Mouse (Mus musculus) gastrocnemius, adult 8-10 months (tissue): ENCODE data around the gene Zhx3. TPM values are rescaled to one million over a fixed set of nuclear protein-coding genes. Genes with fewer than 3 reads are reported as not detected.

Experiments used
- DNase-seq, 2 experiments: peaks; one replicate each; pipeline ENCODE4 v3.0.0; 2022; ENCODE audit warnings: low spot score in 2 of 2
- total RNA-seq, 4 experiments: library from RNA; stranded (reverse); gene quantifications; 2 replicates each; pipeline ENCODE4 v1.2.4; 2022

The Zhx3 gene
- total RNA-seq, 4 experiments from 2014 or later = 18.9 to 27.5 (median 23.1) TPM

- peak; percentile 91 to 92 for DNase-seq
These were observed 141.5 kb downstream of the Zhx3 start, which contains the start of gene Plcg1 for GRCm38 (mm10) chr2:160731117-160731838. TSS of gene Plcg1 (plus strand) at chr2:160731300.

GRCm38 (mm10) chr2:160730797-160731116, 142.0 kb downstream of the Zhx3 start:
- DNase-seq = no peak

GRCm38 (mm10) chr2:160729851-160730796, 142.7 kb downstream of the Zhx3 start:
- DNase-seq = no peak

GRCm38 (mm10) chr2:160729436-160729835, 143.4 kb downstream of the Zhx3 start:
- DNase-seq = no peak

- no peak for DNase-seq
These were observed 143.8 kb downstream of the Zhx3 start for GRCm38 (mm10) chr2:160728972-160729371.

GRCm38 (mm10) chr2:160725877-160726864, 146.6 kb downstream of the Zhx3 start:
- DNase-seq = no peak

GRCm38 (mm10) chr2:160724536-160724935, 148.3 kb downstream of the Zhx3 start:
- DNase-seq = no peak

- no peak for DNase-seq
These were observed 149.0 kb downstream of the Zhx3 start for GRCm38 (mm10) chr2:160723613-160724375.

GRCm38 (mm10) chr2:160722714-160723113, 150.1 kb downstream of the Zhx3 start:
- DNase-seq = no peak

- no peak for DNase-seq
These were observed 154.0 kb downstream of the Zhx3 start for GRCm38 (mm10) chr2:160718811-160719210.

- DNase-seq = no peak
These were observed 155.5 kb downstream of the Zhx3 start for GRCm38 (mm10) chr2:160717269-160717668.

- no peak for DNase-seq
These were observed 157.3 kb downstream of the Zhx3 start for GRCm38 (mm10) chr2:160715463-160716030.

GRCm38 (mm10) chr2:160707673-160708072, 165.1 kb downstream of the Zhx3 start:
- DNase-seq = no peak

GRCm38 (mm10) chr2:160702824-160703223, 170.0 kb downstream of the Zhx3 start:
- DNase-seq = no peak

GRCm38 (mm10) chr2:160701603-160702002, 171.2 kb downstream of the Zhx3 start:
- no peak for DNase-seq

- peak; percentile 11 to 21 for DNase-seq
These were observed 172.5 kb downstream of the Zhx3 start for GRCm38 (mm10) chr2:160700271-160700670.
